Mouse (Mus musculus): ENCODE measurements around the gene Myog.

- TF ChIP-seq POLR2AphosphoS5 (IDR thresholded peaks at IDR 0.05; ENCODE audit: insufficient replicate concordance, low read depth, low read length): no peak
- no peak for TF ChIP-seq GATA1 (IDR thresholded peaks at IDR 0.05; ENCODE audit: borderline replicate concordance, low read length)
These were observed 45.6 kb downstream of the Myog start for GRCm38 (mm10) chr1:134335211-134335923.

All from G1E (cell line).